Mouse (Mus musculus): ENCODE measurements around the gene Ano10. TPM values are rescaled to one million over a fixed set of nuclear protein-coding genes. Genes with fewer than 3 reads are reported as not detected.

Ano10 gene
- total RNA-seq, 2 experiments from 2014 or later, result 7.4 to 14.8 TPM

- no peak for ATAC-seq (replicated peaks; ENCODE audit: low FRiP score, poor library complexity, severe bottlenecking)
Observed at GRCm38 (mm10) chr9:122295396-122295795, 1.2 kb upstream of the Ano10 start.

DNA sequence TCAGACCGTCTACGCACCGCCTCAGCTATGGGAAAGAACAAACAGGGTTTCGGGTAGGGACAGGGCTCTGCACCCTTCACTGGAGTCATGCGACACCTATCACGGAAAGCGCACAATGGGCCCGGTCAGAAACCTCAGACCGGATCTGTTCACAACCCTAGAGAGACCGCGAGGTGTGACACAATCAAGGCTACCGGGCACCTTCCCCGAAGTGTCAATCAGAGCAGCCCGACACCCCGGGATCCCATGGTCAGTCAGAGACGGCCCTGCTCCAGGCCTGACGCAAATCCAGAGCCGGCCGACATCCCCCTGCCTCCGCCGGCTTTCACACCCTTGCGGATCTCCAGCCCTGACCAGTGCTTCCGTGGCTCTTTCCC is 370 bp downstream of the Ano10 start:
- no peak for ATAC-seq (replicated peaks; ENCODE audit: low FRiP score, poor library complexity, severe bottlenecking)

DNA sequence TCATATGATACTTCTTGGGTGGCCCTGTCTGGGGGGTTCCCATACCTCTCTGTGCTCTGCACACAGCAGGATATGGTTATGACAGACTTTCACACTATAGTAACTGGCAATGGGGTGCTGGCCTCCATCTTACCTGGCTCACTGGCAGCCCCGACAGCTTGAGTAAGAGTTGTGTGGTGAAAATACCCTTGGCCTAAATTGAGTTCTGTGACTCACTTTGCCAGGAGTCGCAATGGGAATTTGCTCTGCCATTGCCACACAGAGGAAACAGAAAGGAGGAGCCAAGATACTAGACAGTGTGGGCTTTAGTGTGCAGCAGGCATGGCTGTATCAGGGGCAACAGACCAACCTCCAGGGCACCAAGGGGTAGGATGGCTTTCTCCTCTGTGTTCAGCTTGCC is 4.0 kb downstream of the Ano10 start:
- ATAC-seq (replicated peaks; ENCODE audit: low FRiP score, poor library complexity, severe bottlenecking), result no peak

GRCm38 (mm10) chr9:122288416-122288815 is 5.8 kb downstream of the Ano10 start:
- no peak for ATAC-seq (replicated peaks; ENCODE audit: low FRiP score, poor library complexity, severe bottlenecking)

DNA sequence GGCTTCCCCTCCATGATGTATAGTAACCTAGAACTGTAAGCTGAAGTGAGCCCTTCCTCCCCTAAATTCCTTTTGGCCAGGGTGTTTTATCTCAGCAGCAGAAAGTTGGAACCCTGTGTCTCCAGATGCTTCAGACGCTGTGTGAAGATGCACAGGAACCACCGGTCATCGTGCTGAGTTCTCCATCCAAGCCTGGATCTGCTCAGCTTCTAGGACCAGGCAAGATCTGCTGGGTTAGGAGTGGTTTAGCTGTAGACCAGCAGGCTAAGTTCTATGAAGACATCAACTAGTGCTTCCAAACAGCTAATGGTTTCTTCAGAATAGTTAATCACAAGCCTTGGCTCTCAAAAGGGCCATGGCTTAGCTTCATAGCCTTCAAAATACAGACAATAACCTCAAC is 6.7 kb downstream of the Ano10 start:
- ATAC-seq (replicated peaks; ENCODE audit: low FRiP score, poor library complexity, severe bottlenecking), result no peak

DNA sequence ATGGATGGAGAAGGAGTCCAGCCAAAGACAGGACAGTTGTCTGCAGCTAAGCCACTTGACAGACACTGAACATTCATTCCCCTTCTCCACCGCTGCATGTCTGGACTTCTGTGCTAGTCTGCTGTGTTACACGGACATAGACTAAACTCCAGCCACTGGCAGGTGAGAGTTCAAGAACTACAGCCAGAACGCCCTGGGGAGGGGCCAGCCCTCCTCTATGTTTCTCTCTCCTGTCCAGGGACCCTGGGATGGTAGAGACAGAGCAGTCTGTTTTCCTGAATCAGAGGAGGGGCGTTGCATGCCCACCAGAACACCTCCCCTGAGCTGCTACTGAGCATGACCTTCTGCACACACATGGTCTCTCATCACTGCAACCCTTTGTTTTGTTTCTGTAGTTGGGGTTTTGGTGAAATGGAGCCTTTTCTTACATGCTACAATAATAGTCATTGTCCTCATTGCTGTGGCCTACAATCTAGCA is 8.4 kb downstream of the Ano10 start:
- ATAC-seq (replicated peaks; ENCODE audit: low FRiP score, poor library complexity, severe bottlenecking), result no peak

DNA sequence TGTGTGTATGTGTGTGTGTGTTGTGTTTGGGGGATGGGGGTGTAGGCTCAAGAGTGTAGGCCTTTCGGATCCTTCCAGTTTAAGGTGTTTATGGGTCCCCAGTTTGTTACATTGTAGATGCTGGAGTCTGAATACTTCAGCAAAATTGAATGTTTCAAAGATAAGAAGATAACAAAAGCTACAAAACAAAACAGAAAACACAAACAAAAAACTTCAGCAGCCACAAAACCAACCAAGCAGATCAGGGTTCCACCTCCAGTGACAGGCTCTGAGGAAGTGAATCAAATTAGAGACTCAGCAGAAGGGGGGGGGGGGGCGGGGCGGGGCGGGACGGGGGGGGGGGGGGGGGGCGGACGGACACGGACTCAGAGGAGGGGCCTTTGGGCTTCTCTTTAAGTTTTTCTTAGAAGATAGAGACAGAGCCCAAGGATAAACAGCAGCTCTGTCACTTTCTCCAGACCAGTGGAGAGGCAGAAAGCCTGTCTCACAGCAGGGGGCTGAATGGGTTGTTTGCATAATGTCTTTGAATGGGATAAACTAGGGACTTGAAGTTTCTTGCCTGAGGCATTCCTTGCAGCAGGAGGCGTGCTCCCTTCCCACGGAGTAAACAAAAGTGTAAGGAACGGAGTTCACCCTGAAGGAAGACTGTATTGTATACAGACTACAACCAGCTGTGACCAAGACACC is 8.9 kb downstream of the Ano10 start:
- no peak for ATAC-seq (replicated peaks; ENCODE audit: low FRiP score, poor library complexity, severe bottlenecking)

GRCm38 (mm10) chr9:122284696-122285095 is 9.5 kb downstream of the Ano10 start:
- no peak for ATAC-seq (replicated peaks; ENCODE audit: low FRiP score, poor library complexity, severe bottlenecking)

- no peak for ATAC-seq (replicated peaks; ENCODE audit: low FRiP score, poor library complexity, severe bottlenecking)
Observed at GRCm38 (mm10) chr9:122281004-122281403, 13.2 kb downstream of the Ano10 start.

DNA sequence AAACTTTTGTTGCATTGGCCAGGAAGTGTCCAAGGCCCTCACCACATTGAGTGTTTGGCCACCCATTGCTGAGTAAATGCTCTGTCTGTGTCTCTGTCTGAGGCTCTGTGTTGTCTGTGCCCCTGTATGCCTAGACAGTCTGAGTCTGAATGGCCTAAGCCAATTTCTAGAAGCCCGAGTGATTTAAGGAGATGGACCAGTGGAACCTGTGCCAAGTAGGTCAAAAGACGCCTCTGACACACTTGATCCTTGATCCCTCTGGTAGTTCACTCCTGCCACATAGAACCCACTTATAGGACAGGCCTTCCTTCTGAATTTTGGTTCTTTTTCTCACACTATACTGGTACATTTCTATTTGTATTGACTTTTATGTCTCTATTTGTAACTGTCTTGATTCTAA is 17.6 kb downstream of the Ano10 start:
- no peak for ATAC-seq (replicated peaks; ENCODE audit: low FRiP score, poor library complexity, severe bottlenecking)

- no peak for ATAC-seq (replicated peaks; ENCODE audit: low FRiP score, poor library complexity, severe bottlenecking)
Observed at GRCm38 (mm10) chr9:122276134-122276533, 18.1 kb downstream of the Ano10 start.

DNA sequence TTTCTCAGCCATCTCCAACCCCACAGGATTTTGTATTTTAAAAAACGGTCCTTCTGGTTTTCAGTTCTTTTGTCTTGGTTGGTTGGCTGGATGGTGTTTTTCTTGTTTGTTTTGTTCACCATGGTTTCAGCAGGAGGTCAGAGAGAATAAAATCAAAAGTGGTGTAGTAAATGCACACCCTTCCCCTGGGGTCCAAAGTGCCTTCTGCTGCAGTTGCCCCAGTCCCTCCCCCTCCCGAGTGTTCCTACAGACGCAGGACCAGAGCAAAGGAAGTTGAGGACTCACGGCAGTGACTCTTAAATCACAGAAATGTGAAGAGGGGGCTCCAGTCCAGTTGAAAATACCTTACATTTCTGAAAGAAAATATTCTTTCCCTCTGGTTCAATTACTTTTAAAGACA is 19.9 kb downstream of the Ano10 start:
- ATAC-seq (replicated peaks; ENCODE audit: low FRiP score, poor library complexity, severe bottlenecking), result no peak

DNA sequence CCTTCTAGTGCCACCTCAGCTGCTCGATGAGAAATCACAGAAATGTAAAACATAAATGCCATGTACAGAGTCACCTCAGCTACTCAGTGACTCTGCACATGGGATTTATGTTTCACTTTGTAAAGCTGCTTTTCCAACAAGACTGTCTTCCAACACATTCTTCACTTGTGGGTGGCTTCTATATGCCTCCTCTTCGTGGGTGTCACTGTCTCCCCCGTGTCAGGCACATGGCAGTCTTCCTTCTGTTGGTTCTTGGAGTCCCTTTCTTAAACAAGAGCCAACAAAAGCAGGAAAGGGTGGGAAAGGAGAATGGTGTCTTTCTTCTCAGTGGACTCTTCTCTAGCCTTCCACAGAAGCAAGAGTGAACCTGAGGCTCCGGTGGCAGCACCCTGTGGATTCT is 20.3 kb downstream of the Ano10 start:
- no peak for ATAC-seq (replicated peaks; ENCODE audit: low FRiP score, poor library complexity, severe bottlenecking)

DNA sequence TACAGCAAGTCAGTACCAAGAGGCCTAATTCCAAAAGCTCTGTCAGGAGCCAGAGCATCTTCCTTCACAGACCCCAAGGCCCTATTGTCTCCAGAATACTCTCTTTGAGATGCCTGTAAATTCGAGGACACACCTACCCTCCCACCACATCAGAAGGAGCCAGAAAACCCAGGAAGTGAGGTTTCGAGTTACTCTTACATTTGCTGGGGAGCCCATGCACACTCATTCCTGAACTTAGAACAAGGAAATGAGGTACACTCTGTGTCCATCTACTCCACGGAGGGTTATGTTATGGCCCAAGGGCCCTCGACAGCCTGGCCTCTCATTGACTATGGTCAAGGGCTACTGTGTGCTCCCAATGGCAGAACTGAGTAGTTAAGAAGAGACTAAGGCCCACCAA is 22.4 kb downstream of the Ano10 start:
- no peak for ATAC-seq (replicated peaks; ENCODE audit: low FRiP score, poor library complexity, severe bottlenecking)

DNA sequence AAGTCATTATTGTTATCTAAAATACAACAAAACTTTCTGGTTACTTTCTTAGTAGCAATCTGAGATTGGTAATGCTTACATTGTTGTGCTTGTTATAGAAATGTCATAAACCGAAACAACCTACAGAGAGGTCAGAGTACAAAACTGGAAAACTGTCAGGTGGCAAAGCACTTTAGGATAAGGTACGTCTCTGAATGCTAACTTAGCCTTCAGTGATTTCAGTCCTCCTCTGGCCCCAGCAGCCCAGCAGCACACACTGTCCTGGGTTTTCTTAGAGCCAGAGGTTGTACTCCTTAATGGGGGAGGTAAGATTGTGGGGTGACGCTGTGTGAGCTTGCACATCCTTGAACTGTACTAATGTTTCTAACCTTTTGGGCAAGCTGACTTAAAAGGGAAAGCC is 22.9 kb downstream of the Ano10 start:
- no peak for ATAC-seq (replicated peaks; ENCODE audit: low FRiP score, poor library complexity, severe bottlenecking)

DNA sequence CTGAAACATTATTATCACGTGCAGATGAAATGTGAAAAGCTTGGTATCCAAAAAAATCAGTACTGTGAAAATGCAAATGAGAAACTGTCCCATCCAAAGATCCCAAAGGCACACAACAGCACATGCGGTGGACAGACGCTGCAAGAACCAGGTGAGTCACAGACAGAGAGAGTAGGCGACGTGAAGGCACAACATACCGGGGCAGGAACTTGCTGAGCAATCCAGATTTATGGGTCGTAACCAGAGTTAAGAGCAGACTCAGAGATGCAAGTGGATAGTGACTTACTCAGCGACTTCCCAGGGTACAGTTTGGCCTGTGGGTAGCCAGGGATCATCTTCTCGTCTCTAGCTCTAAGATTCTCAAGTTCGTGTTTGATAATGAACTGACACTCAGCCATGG is 23.3 kb downstream of the Ano10 start:
- no peak for ATAC-seq (replicated peaks; ENCODE audit: low FRiP score, poor library complexity, severe bottlenecking)

DNA sequence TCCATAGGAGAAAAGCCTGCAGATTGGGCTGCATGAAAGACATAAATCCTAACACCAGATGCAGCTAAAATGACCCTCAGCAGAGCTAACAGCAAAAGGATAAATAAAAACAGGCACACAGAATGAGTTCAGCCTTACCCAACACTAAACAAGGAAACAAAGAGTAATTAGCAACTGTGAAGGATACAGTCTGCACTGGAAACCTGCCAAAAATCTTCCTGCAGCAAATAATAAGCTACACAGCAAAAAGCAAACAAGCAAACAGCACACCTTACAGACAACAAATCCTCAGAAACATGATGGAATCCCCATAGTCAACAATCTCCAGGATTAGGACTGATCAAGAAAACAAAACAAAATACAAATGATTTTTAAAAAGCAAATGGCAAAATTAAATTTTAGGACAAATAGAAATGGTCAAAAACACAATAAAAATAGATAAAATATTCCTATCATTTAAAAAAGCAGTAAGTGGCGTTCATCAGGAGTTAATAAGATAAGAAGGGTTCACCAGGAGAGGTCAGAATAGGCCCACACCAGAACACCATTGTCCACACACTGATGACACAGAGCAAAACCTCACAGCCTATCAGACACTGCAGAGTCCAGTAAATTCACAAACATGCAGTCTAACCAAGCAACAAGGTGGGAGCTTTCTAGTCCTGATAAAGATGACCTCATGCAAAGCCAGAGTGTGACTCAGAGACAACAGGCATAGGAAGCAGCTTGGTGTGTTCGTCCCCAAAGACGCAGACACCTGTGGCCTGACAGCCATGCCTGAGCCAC is 24.8 kb downstream of the Ano10 start:
- no peak for ATAC-seq (replicated peaks; ENCODE audit: low FRiP score, poor library complexity, severe bottlenecking)

DNA sequence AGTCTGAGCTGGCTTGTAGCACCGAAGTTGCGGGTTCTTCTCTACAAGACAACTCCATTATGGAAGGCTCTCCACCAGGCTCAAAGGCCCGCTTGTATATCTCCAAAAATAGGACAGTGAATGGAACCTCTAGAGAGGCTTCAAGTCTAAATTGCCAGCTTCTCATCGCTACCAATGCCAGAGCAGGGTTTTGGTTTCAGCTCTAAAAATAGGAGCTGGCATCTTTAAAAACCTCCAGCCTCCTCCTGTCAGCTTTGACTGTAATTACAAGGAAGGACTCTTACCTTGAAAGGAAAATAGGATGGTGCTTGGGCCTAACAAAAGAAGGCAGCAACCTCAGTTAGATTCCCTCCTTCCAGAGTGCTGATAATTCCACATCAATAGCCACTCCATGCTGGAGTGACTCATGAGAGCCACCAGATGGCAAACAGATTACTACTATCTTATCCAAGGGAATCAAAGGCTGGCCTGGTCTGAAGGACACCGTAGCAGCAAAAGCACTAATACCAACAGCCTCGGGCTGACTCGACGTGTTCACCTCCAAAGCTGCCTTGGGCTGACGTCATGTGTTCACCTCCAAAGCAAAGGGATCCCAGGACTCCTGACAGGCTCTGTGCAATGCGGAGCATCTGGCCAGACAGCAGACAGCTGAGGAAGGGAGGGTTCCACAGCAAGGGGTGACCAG is 28.6 kb downstream of the Ano10 start:
- ATAC-seq (replicated peaks; ENCODE audit: low FRiP score, poor library complexity, severe bottlenecking), result no peak

DNA sequence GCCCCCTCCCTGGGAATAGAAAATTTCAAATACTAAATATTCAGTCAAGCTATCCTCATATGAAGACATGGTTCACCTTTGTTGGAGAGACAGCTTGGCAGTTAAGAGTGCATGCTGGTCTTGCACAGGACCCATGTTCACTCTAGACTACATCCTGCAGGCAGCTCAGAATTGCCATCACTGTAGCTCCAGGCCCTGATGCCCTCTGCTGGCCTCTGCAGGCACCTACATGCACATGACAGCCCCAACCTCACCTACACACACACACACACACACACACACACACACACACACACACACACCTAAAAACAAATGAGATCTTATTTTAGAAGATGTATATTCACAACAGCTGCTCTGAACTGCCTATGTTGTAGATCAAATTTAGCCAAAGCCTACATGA is 31.1 kb downstream of the Ano10 start:
- ATAC-seq (replicated peaks; ENCODE audit: low FRiP score, poor library complexity, severe bottlenecking), result no peak

- no peak for ATAC-seq (replicated peaks; ENCODE audit: low FRiP score, poor library complexity, severe bottlenecking)
Observed at GRCm38 (mm10) chr9:122254386-122254785, 39.8 kb downstream of the Ano10 start.

- ATAC-seq (replicated peaks; ENCODE audit: low FRiP score, poor library complexity, severe bottlenecking), result no peak
Observed at GRCm38 (mm10) chr9:122252113-122252512, 42.1 kb downstream of the Ano10 start.

All from erythroblast, adult 5-6 weeks (primary cell).